Mouse (Mus musculus) right cerebral cortex, postnatal 25 days (tissue): ENCODE results near the gene Slc44a2.
"Not testable (repeated sequence)": the region's sequence is repeated elsewhere in the genome, so short reads cannot be mapped to it uniquely, and the experiment has no call there.

ENCODE experiments used
- DNase-seq: peaks from one replicate; pipeline ENCODE4 v3.0.0; 2022

Slc44a2 gene

GRCm38 (mm10) chr9:21320619-21321512 is at the start of gene Slc44a2:
Gene Slc44a2, plus strand, starts transcription at chr9:21320698.
- DNase-seq: peak; percentile 87

- no peak for DNase-seq
These were observed 48.1 kb upstream of the Slc44a2 start for GRCm38 (mm10) chr9:21272391-21272790.

GRCm38 (mm10) chr9:21273094-21273493 is 47.4 kb upstream of the Slc44a2 start:
- DNase-seq: no peak

DNA sequence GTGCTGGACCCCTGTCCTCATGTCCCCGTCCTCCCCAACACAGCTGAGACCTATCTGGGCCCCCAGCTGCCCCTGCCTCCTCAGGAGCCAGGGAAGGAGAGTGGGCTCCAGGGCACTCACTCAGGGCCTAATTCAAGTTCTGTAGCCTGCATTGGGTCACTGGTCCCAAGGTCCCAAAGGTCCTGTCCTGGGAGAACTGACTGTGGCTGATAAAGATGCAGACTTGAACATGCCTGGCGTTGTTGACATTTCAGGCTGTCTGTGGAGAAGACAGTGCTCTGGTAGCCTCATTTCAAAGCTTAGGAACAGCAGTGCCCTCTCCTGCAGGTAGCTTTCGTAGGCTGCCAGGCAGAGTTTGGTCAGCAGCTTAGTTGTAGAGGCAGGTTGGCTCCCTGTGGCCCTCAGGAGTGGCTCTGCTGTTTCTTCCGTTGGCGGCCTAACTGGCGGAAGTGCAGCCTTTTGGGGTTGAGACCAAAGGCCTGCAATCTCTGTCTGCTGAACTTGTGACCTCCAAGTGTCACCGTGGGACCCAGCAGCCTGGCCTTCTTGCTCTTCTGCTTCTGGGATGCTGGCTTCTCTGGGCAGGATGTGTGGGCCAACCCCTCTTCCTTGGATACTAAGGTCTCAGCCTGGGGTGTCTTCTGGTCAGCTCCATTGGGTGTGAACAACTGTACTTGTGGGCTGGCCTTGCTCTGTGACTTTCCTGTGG is 46.8 kb upstream of the Slc44a2 start:
- no peak for DNase-seq

GRCm38 (mm10) chr9:21274336-21274735 is 46.2 kb upstream of the Slc44a2 start:
- DNase-seq: no peak

- no peak for DNase-seq
These were observed 45.3 kb upstream of the Slc44a2 start for GRCm38 (mm10) chr9:21275013-21275710.

DNA sequence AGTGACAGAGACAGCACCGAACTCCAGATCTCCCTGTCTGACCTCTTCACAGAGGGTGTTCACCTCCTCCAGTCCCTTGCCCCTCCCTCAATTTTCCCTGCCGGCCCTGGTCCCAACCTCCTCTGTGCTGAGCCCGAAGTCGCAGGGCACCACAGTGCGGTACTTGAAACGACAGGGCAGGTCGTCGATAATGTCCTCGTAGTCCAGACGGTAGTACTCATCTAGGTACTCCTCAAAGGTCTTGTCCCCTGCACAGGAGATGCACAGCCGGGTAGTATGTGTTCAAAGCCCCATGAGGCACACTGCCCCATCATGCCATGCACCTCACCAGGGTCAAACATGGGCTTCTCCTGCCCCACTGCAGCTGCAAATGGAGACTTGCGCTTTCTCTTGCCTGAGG is 44.8 kb upstream of the Slc44a2 start:
- DNase-seq: no peak

DNA sequence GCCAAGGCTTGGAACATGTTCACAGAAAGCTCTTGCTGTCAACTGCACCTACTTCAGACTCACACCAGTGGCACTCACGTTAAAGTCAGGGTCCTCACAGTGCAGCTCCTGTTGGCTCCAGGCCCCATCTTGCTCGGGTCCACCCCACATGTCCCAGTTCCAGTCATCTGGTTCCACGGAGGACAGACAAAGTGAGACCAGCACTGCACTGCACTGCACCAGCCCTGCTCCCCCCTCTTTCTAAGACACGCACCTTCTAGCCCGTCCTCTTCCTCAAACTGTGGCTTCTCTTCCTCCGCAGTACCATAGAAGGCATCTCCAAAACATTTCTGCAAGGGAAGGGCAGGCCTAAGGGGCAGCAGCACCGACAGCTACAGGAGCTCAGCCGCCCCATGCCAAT is 44.2 kb upstream of the Slc44a2 start:
- DNase-seq: no peak

DNA sequence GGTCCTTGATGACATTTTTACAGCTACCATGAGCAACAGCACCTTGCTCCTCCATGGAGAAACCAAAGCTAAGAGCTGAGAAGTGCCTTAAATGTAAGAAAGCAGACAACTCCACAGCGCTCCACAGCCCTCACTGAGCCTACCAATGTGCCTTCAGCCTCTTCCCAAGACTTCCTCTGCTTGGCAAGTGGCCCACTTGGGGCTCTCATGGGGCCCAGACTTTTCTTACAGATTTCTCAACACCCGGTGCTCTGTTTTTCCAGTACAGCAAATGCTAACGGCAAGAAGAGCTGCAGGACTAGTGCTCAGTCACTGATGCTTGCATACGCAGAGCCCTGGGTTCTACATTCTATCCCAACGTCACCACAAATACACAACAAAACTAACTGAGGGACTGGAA is 42.7 kb upstream of the Slc44a2 start:
- no peak for DNase-seq

- DNase-seq: no peak
These were observed 36.9 kb upstream of the Slc44a2 start for GRCm38 (mm10) chr9:21283591-21283990.

DNA sequence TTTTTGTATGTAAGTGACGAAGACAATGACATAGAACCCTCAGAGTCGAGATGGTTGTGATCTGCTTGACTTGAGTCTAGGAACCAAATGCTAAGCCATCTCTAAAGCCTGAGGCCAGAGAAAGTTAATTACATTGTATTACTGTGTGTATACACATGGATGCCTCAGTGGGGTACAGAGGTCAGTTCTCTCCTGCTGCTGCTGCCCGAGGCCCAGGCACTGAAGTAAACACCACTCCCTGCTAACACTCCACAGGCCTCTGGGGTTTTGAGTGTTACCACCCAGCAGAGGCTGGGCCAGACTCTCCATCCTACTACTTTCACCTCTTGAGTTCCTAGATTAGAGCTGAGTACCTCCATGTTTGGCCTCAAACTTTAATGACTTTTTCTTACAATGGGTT is 36.5 kb upstream of the Slc44a2 start:
- DNase-seq: no peak

DNA sequence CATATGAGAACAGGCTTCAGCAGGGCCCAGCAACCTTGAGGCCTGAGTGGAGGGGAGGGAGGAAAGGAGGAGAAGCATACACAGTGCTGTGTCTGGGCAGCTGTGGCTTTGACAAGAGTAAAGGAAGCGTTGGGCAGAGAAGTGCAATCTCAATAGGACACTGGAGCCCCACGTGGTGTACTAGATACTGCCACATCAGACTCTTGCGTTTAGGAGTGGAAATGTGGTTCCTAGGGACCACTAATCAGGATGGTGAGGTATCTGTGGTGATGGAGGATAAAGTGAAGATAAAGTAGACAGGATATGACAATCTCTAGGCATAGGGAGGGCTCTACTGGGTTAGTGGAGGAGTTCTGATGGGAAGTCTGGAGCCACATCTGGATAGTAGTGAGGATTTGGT is 33.7 kb upstream of the Slc44a2 start:
- DNase-seq: no peak

- peak; percentile 95 for DNase-seq
These were observed 32.7 kb upstream of the Slc44a2 start, which contains the start of gene Kri1 for GRCm38 (mm10) chr9:21287571-21288402. Gene Kri1, minus strand, starts transcription at chr9:21287969.

GRCm38 (mm10) chr9:21288404-21289336 is 31.8 kb upstream of the Slc44a2 start:
- DNase-seq: no peak

DNA sequence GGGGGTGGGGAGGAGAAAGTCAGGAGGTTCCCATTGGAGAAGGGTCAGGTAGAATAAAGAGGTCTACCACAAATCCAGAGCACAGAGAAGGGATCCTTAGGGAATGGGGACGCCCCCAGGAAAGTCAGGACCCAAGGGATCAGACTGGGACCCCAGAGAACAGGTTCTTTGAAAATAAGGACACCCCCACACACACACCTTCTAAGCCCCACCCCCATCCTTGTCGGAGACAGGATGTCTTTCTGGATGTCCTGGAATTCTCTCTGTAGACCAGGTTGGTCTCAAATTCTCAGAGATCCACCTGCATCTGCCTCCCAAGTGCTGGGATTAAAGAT is 31.2 kb upstream of the Slc44a2 start:
- DNase-seq: no peak

GRCm38 (mm10) chr9:21290589-21290988 is 29.9 kb upstream of the Slc44a2 start:
- no peak for DNase-seq

GRCm38 (mm10) chr9:21291022-21291787 is 29.3 kb upstream of the Slc44a2 start, which contains the start of gene Cdkn2d:
Gene Cdkn2d, minus strand, starts transcription at chr9:21291407.
- peak; percentile 100 for DNase-seq

DNA sequence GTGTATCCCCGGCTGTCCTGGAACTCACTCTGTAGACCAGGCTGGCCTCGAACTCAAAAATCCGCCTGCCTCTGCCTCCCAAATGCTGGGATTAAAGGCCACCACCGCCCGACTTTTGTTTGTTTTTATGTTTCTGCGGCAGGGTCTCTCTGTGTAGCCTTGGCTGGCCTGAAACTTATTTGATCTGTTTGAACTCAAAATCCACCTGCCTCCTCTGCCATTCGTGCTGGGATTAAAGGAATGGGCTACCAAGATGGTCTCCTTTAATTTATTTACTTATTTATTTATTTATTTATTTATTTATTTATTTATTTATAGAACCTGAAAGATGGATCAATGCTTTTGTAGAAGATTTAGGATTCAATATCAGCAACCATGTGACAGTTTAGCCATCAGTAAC is 28.6 kb upstream of the Slc44a2 start:
- not testable (repeated sequence) for DNase-seq

GRCm38 (mm10) chr9:21292271-21292670 is 28.2 kb upstream of the Slc44a2 start:
- no peak for DNase-seq

DNA sequence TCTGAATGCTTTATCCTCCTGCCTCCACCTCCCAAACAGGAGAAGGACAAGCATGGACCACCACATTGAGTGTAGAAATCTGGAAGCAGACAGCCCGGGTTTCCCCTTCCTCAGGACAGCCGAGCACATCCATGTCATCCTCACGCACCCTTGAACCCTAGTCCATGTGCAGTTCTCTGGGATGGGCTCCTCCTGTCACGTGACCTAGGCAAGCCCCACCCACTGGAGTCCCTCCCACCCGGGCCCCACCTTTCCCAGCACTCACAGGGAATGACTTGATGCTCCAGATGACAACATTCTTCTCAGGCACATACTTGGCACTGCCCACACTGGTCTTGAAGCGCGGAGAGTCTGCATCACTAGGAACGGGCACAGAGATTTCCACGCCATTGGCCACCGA is 21.5 kb upstream of the Slc44a2 start:
- no peak for DNase-seq

DNA sequence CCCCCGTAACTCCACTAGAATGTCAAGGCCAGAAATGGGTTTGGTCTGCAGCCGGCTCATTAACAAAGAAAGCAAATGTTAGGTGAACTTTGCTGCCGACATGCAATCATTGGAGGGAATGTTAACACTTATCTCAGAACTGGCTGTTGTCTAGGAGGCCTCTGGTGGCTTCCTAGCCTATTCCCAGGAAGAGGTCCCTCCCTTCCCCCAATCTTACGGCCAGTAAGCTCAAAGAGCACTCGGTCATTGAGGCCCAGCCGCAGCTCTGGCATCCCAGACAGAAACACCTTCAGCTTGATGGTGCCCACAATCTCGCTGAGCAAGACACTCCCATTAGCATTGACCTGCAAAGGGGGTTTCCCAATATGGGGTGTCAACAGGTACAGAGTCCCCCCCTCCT is 15.4 kb upstream of the Slc44a2 start:
- no peak for DNase-seq
